Mouse (Mus musculus) embryonic fibroblast, embryonic 13.5 days (primary cell): Measurements from ENCODE around the gene Abcg5.

Source experiments
- CTCF ChIP-seq: IDR thresholded peaks from 2 replicates; pipeline ENCODE4 v1.5.1; 2011; ENCODE audit warnings: mild to moderate bottlenecking, control low read depth, low read length, moderate library complexity, borderline replicate concordance; ENCODE audit not compliant: insufficient read depth
- POLR2A ChIP-seq: IDR thresholded peaks from 2 replicates; pipeline ENCODE4 v1.6.1; 2011; ENCODE audit warnings: low read depth, mild to moderate bottlenecking, control low read depth, low read length, moderate library complexity

DNA sequence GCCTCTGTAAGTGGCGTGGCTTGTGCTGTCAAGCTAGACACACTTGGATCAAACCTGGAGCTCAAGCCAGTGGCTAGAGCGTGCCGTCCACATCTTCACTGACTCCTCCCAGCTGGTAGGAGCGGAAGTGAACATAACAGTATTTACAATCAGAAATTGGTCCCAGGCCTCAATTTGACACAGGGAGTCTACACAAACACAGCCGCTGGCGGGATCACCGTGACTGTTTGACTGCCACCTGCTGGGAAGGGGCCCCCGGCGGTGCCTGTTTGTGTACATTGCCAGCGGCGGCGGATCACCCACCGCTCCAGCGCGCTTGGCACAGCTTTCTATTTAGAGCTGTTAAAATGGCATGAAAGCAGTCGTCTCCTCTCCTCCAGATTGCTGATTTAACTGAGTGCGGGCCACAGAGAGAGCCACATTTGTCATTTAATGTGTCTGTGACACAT lies 26.6 kb upstream of the Abcg5 start:
- TF ChIP-seq POLR2A (no peak), CTCF (no peak)
